Mouse (Mus musculus) midbrain, embryonic 10.5 days (tissue): Measurements from ENCODE around the gene Med20. TPM values are rescaled to one million over a fixed set of nuclear protein-coding genes. Genes with fewer than 3 reads are reported as not detected.

Experiments
- DNase-seq: peaks from one replicate; pipeline ENCODE4 v3.0.0-alpha.2; 2017; ENCODE audit warnings: low spot score
- H3K27ac ChIP-seq: fragments of 300-500 bp; sonication (generic); replicated peaks from 2 replicates; pipeline ENCODE4 v1.5.1; 2016; ENCODE audit warnings: mild to moderate bottlenecking
- H3K27me3 ChIP-seq: fragments of 300-500 bp; sonication (generic); 2 replicates; pipeline ENCODE4 v1.6.1; 2016; ENCODE audit warnings: low read depth, mild to moderate bottlenecking; ENCODE audit not compliant: poor library complexity, severe bottlenecking
- H3K36me3 ChIP-seq: fragments of 300-500 bp; sonication (generic); 2 replicates; pipeline ENCODE4 v1.6.1; 2016; ENCODE audit warnings: mild to moderate bottlenecking, moderate library complexity
- H3K4me1 ChIP-seq: fragments of 300-500 bp; sonication (generic); 2 replicates; pipeline ENCODE4 v1.6.1; 2016
- H3K4me3 ChIP-seq: fragments of 300-500 bp; sonication (generic); 2 replicates; pipeline ENCODE4 v1.5.1; 2016; ENCODE audit warnings: mild to moderate bottlenecking, moderate library complexity
- H3K9me3 ChIP-seq: fragments of 300-500 bp; sonication (generic); replicated peaks from 2 replicates; pipeline ENCODE4 v1.6.1; 2016; ENCODE audit warnings: mild to moderate bottlenecking
- WGBS: fragments of 180-500 bp; shearing (Covaris S2); methylation state at CpG from one replicate; pipeline ENCODE4 v1.1.7; 2016; 5-methylcytosine and 5-hydroxymethylcytosine counted together
- polyA plus RNA-seq: library from polyadenylated mRNA; unstranded; fragments of >200 nt; fragmentation: Nextera tagmentation; extraction: Ambion mirVana; gene quantifications from 2 replicates; pipeline ENCODE4 v1.2.1, GENCODE M21; 2016

The Med20 gene
- 43.2 and 45.9 TPM in 2 replicates for polyA plus RNA-seq

- Histone ChIP-seq H3K27me3 (no peaks in the 10 kb centered on the region), H3K9me3 (no peaks in the 10 kb centered on the region), H3K27ac (peak within 1 kb of the TSS; percentile 87), H3K36me3 (peaks cover 60% of the 10 kb centered on the region), H3K4me1 (peaks cover 24% of the 10 kb centered on the region), H3K4me3 (peak within 1 kb of the TSS; percentile 90)
- under 1% methylated on average over 59 of the region's 59 CpGs for WGBS
- peak; percentile 97 for DNase-seq
Observed at GRCm38 (mm10) chr17:47610849-47611660, at the start of gene Med20, which contains the start of the genes Bysl and Gm20517. TSS of gene Med20 (plus strand) at chr17:47611582. TSS of gene Bysl (minus strand) at chr17:47611492. TSS of gene Gm20517 (plus strand) at chr17:47611589.

- H3K27me3 ChIP-seq: no peaks in the 10 kb centered on the region
- H3K9me3 ChIP-seq: no peaks in the 10 kb centered on the region
- no peaks in the 10 kb centered on the region for H3K36me3 ChIP-seq
- WGBS: 84% methylated on average over 6 of the region's 6 CpGs
- H3K4me1 ChIP-seq: peaks cover 22% of the 10 kb centered on the region
- H3K27ac ChIP-seq: no peak overlapping the region
- H3K4me3 ChIP-seq: no peak overlapping the region
- no peak for DNase-seq
Observed at GRCm38 (mm10) chr17:47562875-47563274, 48.5 kb upstream of the Med20 start.

- WGBS: 88% methylated on average over 5 of the region's 5 CpGs
- H3K4me1 ChIP-seq: peaks cover 34% of the 10 kb centered on the region
- no peak overlapping the region for H3K27ac ChIP-seq
- H3K4me3 ChIP-seq: no peak overlapping the region
- no peak for DNase-seq
- H3K36me3 ChIP-seq: no peaks in the 10 kb centered on the region
- H3K27me3 ChIP-seq: no peaks in the 10 kb centered on the region
- no peaks in the 10 kb centered on the region for H3K9me3 ChIP-seq
Observed at GRCm38 (mm10) chr17:47564612-47565011, 46.8 kb upstream of the Med20 start.

GRCm38 (mm10) chr17:47566133-47566532 is 45.2 kb upstream of the Med20 start:
- no peak overlapping the region for H3K4me3 ChIP-seq
- no peaks in the 10 kb centered on the region for H3K36me3 ChIP-seq
- no peaks in the 10 kb centered on the region for H3K9me3 ChIP-seq
- peaks cover 41% of the 10 kb centered on the region for H3K4me1 ChIP-seq
- peak; percentile 35 for DNase-seq
- 27% methylated on average over 2 of the region's 2 CpGs for WGBS
- H3K27me3 ChIP-seq: no peaks in the 10 kb centered on the region
- peak overlapping the region; percentile 80 for H3K27ac ChIP-seq

- no peak for DNase-seq
- Histone ChIP-seq H3K27me3 (no peaks in the 10 kb centered on the region), H3K9me3 (no peaks in the 10 kb centered on the region), H3K4me3 (no peak overlapping the region), H3K4me1 (peaks cover 52% of the 10 kb centered on the region), H3K27ac (peak overlapping the region; percentile 70), H3K36me3 (no peaks in the 10 kb centered on the region)
- WGBS: 74% methylated on average over 3 of the region's 3 CpGs
Observed at GRCm38 (mm10) chr17:47567271-47567670, 44.1 kb upstream of the Med20 start.

GRCm38 (mm10) chr17:47568389-47568788 is 43.0 kb upstream of the Med20 start:
- peaks cover 61% of the 10 kb centered on the region for H3K4me1 ChIP-seq
- H3K27ac ChIP-seq: peak overlapping the region; percentile 57

GRCm38 (mm10) chr17:47568951-47569527 is 42.3 kb upstream of the Med20 start:
- Histone ChIP-seq H3K4me1 (peaks cover 61% of the 10 kb centered on the region), H3K9me3 (no peaks in the 10 kb centered on the region), H3K36me3 (no peaks in the 10 kb centered on the region), H3K27ac (peak overlapping the region; percentile 57), H3K27me3 (no peaks in the 10 kb centered on the region), H3K4me3 (no peak overlapping the region)
- DNase-seq: peak; percentile 20
- WGBS: 72% methylated on average over 10 of the region's 10 CpGs

More at GRCm38 (mm10) chr17:47568389-47568788, 43.0 kb upstream of the Med20 start:
- Histone ChIP-seq H3K27me3 (no peaks in the 10 kb centered on the region), H3K36me3 (no peaks in the 10 kb centered on the region), H3K4me3 (no peak overlapping the region), H3K9me3 (no peaks in the 10 kb centered on the region)
- WGBS: 94% methylated on average over 3 of the region's 3 CpGs
- no peak for DNase-seq

GRCm38 (mm10) chr17:47571621-47572020 is 39.8 kb upstream of the Med20 start:
- Histone ChIP-seq H3K36me3 (no peaks in the 10 kb centered on the region), H3K27me3 (no peaks in the 10 kb centered on the region), H3K4me3 (peak overlapping the region; percentile 21), H3K9me3 (no peaks in the 10 kb centered on the region), H3K4me1 (peaks cover 69% of the 10 kb centered on the region), H3K27ac (peak overlapping the region; percentile 83)
- peak; percentile 84 for DNase-seq
- WGBS: 7% methylated on average over 7 of the region's 7 CpGs

GRCm38 (mm10) chr17:47572436-47572835 is 38.9 kb upstream of the Med20 start:
- H3K36me3 ChIP-seq: no peaks in the 10 kb centered on the region
- no peak for DNase-seq
- H3K4me3 ChIP-seq: no peak overlapping the region
- H3K4me1 ChIP-seq: peaks cover 62% of the 10 kb centered on the region
- H3K27ac ChIP-seq: peak overlapping the region; percentile 83; the same call in 1 of the 2 replicates
- no peaks in the 10 kb centered on the region for H3K27me3 ChIP-seq
- H3K9me3 ChIP-seq: no peaks in the 10 kb centered on the region

GRCm38 (mm10) chr17:47574028-47574427 is 37.4 kb upstream of the Med20 start:
- Histone ChIP-seq H3K27ac (no peak overlapping the region), H3K4me3 (no peak overlapping the region), H3K36me3 (no peaks in the 10 kb centered on the region), H3K27me3 (no peaks in the 10 kb centered on the region), H3K4me1 (peaks cover 56% of the 10 kb centered on the region), H3K9me3 (no peaks in the 10 kb centered on the region)
- DNase-seq: no peak
- WGBS: 78% methylated on average over 8 of the region's 8 CpGs

GRCm38 (mm10) chr17:47574830-47575229 is 36.6 kb upstream of the Med20 start:
- Histone ChIP-seq H3K27ac (peak overlapping the region; percentile 49; the same call in 1 of the 2 replicates), H3K4me3 (no peak overlapping the region), H3K4me1 (peaks cover 48% of the 10 kb centered on the region), H3K27me3 (no peaks in the 10 kb centered on the region), H3K9me3 (no peaks in the 10 kb centered on the region), H3K36me3 (no peaks in the 10 kb centered on the region)
- 73% methylated on average over 11 of the region's 11 CpGs for WGBS
- DNase-seq: no peak

- H3K27me3 ChIP-seq: no peaks in the 10 kb centered on the region
- no peak overlapping the region for H3K27ac ChIP-seq
- WGBS: 91% methylated on average over 6 of the region's 6 CpGs
- H3K4me3 ChIP-seq: no peak overlapping the region
- no peaks in the 10 kb centered on the region for H3K9me3 ChIP-seq
- no peaks in the 10 kb centered on the region for H3K36me3 ChIP-seq
- no peak for DNase-seq
- peaks cover 18% of the 10 kb centered on the region for H3K4me1 ChIP-seq
Observed at GRCm38 (mm10) chr17:47578655-47579054, 32.7 kb upstream of the Med20 start.

GRCm38 (mm10) chr17:47580962-47581361 is 30.4 kb upstream of the Med20 start:
- Histone ChIP-seq H3K4me1 (no peaks in the 10 kb centered on the region), H3K36me3 (no peaks in the 10 kb centered on the region), H3K4me3 (no peak overlapping the region), H3K9me3 (no peaks in the 10 kb centered on the region), H3K27ac (no peak overlapping the region), H3K27me3 (no peaks in the 10 kb centered on the region)
- 87% methylated on average over 4 of the region's 4 CpGs for WGBS
- DNase-seq: no peak
